Mouse (Mus musculus) kidney, postnatal 10 days (tissue): ENCODE measurements at regions not wholly inside any gene's neighbourhood (a gene's known extent, or its start where the extent isn't known, plus 50 kb on each side); places are given as distances from the start of the nearest gene placed in this dataset.

Source experiments
- DNase-seq: peaks from one replicate; pipeline ENCODE4 v3.0.0; 2021; ENCODE audit warnings: mixed read lengths

DNA sequence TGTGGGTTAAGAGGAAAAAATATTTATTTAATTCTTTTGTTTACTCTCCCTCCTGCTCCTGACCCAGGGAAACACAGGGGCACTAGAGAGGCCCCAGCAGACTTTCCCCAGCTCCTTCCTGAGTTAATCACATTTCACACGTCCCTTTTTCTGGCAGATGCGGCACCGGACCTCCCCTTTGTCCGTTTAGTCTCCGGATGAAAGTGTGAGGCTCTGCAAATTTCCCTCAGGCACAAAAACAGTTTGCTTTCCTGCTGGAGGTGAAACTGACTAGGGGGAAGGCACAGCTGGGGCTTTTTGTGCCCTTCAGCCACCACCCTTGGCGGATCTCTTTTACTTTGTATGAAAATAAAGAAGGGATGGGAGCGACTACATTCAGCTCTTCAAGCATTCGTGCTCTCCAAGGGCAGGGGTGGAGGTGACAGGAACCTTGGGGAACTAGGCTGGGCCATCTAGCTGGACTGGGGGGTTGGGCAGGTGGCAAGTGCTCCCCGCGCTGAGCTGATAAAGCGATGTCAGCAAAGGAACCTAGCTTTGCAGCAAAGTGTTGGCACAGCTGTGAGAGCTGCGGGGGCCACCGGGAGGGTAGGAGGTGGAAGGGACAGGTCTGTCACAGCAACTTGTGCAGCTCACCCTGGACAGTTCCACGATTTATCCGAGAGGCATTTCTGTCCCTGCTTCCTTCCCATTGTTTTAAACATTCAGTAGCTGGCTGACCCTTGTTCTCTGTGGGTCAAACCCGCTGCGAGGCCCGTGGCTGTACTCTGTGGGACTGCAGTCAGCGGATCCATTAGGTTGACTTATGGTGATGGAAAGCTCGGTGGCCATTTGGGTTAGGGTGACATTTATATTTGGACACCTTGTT, 329.6 kb downstream of the Ttll7 start:
- peak; percentile 35 for DNase-seq

DNA sequence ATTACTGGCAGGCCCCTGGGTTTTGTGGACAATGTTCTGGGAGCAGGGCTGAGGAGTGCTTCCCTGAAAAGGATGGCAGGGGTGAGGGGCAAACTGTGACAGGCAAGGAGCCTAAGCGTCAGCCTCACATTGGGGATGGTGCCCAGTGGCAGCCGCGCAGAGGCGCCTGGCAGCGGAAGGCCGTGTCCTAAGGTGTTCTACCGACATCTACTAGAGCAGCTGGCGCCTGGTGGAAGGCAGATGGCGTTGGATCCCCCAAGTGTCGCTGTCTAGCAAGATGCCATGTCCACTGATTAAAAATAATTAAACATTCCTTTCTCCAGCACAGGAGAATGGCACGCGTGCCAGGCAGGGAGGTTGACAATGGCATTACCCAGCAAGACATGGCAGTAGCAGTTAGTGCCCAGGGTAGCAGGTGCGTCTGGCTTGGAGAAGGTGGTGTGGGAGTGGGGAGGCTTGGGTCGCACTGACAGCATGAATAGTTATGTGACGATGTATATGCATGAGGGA, 330.3 kb downstream of the Ttll7 start:
- no peak for DNase-seq

DNA sequence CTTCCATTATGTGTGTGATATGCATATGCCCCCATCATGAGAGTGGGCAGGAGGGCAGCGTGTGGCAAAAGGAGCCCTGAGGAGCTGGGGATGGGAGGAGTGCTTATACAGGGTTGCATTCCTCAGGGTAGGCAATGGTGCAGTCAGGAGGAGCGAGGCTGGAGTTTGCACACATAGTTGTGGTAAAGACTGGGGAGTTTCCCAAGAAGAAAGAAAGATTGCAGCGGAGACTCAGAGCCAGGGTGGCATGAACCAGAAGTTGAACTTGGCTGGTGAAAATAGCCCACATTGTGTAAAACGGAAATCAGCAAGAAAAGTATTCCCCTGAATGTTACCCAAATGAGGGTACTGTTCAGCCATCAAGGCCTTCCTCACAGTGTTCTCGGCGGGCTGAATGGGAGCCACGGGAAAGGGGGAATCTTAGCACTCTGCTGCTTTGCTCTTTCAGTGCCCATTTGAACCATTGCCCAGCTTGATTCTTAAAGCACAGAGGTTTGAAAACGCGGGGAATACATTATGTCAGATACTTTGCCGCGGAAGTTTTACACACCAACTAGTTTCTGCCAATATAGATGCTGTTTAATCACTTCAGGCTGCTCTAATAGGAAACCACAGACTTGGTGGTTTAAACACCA, 331.6 kb downstream of the Ttll7 start:
- DNase-seq: no peak

DNA sequence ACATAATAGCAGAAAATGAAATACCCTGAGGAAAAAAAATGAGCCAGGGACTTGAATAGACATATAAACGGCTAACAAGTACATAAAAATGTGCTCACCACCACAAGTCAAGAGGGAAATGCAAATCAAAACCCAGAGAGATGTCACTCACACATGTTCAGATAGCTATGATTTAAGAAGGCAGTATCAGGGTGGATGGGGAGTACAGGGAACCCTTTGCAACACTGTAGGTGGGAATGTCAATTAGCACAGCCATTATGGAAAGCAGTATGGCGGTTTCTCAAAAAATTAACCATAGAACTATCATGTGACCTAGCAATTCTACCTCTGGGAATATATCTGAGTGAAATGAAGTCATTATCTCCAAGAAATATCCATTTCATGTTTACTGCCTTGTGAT, 337.6 kb downstream of the Ttll7 start:
- DNase-seq: no peak

DNA sequence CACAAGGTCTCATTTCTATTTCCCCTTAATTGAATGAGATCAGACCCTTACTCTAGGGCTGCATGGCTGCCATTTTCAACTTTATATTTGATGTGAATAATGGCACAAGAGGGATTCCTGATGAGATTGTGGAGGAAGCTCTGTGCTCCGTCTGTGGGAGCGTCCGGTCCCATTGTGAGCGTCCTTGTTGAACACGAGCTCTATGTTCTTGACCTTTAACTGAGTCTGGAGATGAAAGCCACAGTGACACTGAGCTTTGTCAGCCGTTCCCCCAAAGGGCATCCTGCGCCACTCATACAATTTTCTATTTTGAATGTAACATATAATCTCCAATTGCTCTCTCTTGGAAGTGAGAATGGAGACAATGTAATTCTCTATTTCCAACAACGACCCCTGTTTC, 344.5 kb downstream of the Ttll7 start:
- DNase-seq: no peak

DNA sequence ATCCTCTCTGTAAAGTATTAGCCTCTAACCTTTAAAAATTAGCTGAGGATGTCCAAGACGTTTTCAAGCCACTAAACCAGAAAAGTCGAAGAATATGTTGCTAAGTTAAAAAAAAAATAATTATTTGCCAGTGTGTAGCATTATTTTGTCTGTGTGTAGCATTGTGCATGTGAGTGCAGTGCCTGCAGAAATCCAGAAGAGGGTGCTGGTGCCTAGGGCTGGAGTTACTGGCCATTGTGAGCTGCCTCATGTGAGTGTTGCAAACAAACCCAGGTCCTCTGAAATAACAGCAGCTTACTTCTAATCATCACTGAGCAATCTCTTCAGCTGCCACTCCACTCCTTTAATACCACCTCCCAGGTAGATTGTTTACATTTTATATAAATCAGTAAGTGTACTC, 345.0 kb downstream of the Ttll7 start:
- no peak for DNase-seq

DNA sequence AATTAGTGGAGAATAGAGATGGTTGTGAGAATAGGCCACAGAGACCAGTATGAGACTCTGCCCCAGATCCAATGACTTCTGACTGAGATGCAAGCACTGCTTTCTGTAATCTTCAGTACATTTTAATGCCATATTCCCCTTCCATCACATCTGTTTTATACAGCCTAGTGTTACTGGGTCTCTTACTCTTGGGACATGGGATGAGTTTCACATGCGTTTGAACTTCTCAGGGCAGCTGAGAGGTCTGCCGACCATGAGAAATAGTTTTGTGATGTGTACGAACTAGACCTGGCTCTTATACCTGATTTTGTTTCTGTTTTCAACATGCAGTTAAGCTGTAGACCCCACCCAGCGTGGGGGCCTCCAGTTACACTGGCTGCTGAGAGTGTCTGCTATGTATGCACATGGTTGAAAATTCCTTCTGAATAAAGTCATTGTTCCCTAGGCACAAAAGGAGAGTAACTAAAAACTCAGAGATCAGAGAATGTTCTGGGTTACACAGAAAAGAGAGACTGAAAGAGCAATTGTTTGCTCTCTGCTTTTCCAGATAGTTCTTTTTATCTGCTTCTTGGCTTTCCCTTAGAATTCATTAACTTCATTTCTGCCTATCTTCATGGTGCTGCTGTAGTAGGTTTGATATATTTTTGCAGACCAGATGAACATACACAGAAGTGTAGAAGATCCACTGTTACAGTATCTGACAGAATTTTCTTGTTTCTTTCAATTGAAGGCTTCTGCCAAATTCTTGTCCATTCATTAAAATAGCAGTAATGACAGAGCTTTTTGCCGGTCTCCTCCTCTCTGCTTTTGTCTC, 359.2 kb downstream of the Ttll7 start:
- DNase-seq: no peak

DNA sequence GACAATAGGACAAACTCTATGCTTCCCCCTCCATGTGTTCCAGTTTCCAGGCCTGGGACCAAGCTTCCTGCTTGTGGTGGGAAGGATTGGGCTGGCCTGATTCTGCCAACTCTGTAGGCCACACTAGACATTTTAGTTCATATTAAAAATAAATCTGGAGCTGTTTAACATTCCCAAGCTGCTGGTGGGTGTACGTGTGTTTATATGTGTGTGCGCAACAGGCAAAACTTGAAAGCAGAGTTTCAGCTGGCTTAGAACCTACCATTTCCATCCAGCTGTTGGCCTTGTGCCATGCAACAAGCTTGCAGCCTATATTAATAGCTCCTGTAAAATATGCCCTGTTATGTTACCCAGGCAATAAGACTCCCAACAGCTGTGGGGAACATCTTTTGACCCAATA, 376.5 kb downstream of the Ttll7 start:
- DNase-seq: no peak

DNA sequence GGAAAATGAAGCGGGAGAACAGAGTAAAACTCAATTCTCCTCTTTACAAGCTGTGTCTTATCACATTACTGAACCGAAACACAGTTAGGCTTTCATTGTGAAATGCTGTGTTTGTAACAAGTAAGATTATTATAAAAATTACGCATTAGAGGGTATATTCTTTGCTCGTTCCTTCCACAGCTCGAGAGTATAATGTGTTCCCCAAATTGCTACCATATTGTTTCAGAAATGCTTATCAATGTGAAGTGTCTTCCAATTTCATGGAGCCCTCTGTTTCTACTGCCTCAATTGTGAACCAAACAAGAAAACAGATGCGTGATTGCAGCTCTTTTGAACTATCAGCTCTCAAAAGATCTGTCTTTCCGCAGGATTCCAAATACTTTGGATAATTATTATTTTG, 378.4 kb downstream of the Ttll7 start:
- DNase-seq: no peak

DNA sequence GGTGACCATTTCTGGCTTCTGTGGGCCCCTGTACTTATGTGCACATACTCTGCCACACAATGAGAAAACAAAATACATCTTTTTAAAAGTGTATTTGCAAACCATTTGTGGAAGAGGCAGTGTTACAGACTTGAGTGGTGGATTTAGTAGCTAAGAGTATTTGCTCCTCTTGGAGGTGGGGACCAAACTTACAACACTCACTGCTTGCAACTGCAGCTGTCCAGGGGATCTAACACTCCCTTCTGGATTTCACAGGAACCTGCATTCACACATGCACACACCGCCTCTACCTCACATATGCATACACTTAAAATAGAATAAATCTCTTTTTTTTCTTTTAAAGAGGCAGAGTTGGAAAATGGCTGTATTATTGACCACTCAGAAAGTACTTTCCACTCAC, 386.2 kb downstream of the Ttll7 start:
- no peak for DNase-seq

DNA sequence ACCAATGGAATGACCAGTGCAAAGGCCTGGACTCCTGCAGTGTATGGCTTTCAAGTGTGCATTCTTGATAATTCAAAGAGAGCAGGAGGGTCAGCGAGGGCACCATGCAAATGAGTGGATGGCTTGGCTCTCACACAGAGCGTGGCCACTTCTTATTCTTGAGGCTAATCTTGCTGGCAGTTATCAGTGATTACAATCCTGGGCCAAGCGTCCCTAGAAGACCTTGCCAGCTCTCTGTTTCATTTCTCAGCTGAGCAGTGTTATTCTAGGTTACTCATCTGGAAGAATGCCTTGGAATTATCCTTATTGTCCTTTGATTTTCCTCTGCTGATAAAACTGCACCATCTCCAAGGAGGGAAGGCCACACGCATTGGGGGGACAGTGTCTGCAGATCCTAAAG, 388.5 kb downstream of the Ttll7 start:
- no peak for DNase-seq

DNA sequence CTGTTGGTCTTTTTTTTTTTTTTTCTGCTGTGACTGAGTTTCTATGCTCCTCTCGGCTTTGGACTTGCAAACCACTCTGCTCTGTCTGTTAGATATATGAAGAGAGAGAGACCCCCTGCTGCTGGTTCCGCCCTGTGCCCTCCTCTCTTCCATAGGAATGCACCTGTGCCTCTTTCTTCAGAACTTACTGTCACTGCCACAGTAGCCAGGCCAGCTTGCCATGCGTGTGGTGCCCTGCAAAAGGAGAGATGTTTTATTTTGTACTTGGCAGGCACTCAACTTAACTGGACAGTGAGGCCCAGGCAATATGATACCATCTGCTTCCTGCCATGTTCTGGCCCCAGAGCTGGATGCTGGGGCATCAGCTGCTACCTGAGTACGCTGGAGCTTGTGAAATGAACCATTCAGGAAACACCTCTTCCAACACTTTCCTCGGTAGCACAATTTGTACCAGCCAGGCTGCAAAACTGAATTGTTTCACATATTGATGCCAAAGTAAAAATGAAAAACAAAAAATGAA, 392.8 kb downstream of the Ttll7 start:
- no peak for DNase-seq

DNA sequence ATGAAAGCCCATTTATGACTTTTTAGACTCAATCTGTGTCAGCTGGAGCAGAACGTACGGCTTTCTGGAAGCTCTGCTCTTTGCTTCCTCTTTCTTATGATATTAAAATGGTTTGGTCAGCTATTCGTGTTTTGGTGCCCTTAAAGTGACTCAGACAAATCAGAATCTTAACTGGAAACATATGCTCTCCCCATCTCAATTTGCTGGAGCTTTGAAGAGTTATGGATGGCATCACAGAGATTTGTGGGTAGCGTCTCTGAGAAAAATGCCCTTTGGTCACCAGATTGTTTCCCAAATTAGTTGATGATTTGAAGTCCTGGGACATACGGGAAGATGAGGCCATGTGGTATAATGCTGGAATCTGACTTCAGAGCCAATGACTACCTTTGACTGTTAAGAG, 394.0 kb downstream of the Ttll7 start:
- DNase-seq: no peak

DNA sequence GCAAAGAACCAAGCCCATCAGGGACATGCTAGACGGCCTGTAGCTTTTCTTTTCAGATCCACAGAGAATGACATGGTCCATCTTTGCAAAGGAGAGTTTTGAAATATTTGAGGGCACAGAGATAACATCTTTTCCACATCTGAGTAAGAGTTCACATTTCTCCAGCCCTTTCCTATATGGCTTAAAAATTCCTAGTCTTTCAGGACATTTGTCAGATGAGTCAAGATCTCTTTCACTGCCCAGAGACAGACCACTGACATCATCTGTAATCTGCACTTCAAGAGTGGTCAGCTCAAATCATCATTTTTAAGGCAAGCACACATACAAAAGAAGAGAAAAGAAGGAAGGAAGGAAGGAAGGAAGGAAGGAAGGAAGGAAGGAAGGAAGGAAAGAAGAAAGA, 397.3 kb downstream of the Ttll7 start:
- no peak for DNase-seq

DNA sequence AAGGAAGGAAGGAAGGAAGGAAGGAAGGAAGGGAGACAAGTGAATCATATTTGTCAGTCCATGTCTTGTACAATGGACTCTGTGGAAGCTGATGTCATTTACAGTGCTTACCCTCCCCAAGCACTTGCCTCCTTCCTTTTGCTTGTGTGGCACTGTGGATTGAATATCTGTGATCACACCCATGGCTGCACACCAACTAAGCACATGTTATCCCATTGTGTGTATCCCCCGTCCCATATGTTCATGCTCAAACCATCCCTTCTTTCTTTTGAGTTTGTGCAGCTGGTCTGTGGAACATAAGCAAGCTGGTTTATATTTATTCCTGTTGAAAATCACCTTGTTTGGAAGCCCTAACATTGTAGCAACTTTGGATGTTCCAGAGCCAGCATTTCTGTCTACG, 397.7 kb downstream of the Ttll7 start:
- no peak for DNase-seq

DNA sequence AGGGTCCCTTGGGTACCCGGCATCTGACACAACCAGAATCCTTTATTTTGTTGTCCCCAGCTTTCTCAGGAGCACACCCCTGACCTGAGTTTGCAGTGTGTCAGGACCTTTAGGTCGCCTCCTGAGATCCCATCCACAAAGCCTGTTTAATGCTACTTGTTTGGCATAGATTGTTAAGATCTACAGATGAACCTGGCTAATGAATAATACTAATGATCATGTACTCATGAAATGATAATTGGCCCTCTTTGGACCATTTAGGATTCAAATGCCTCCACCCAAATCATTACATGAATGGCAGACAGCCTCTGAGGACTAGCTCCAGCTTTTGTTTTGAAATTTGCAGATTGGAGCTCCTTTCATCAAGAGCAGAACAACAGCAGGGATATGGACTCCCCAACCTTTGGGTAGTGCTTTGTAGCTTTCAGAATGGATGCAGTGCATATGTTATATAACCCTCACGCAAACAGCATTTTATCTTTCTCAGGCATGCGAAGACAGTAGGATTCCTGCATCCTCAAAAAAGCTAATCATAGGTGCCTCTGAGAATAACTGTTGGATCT, 400.1 kb downstream of the Ttll7 start:
- DNase-seq: no peak

DNA sequence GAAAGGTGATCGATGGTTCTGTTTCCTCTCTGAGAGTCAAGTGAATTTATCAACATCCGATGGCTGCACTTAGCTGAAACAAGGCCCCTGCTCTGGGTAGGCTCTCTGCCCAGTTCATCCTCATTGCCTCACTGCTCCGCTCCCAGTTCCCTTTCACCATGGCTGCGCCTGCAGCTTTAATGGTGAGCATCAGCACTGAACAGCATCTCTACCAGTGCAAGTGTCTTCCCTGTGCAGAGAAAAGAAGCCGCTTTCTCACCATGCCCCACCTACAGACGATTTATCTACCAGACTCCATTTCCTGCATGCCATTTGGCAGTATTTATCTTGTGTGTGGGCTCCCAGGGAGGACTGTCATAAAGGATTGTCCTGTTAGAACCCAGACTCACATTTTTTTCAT, 400.6 kb downstream of the Ttll7 start:
- no peak for DNase-seq

DNA sequence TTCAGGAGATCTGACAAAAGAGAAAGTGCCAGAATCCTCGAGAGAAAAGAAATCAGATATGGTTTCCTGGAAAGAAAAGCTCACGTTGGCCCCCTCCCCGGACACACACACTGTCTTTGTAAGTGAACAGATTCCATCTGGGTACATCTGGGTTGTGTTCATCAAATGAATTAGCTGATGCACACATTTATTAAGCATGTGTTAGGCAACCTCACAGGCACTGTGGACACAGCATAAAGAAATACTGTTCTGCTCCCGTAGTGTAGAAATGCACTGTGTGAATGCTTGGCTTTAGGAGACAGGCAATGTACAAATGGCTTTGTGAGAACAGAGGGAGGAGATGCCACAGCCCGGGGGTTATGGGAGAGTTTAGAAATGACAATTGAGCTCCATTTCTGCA, 402.3 kb downstream of the Ttll7 start:
- DNase-seq: no peak

DNA sequence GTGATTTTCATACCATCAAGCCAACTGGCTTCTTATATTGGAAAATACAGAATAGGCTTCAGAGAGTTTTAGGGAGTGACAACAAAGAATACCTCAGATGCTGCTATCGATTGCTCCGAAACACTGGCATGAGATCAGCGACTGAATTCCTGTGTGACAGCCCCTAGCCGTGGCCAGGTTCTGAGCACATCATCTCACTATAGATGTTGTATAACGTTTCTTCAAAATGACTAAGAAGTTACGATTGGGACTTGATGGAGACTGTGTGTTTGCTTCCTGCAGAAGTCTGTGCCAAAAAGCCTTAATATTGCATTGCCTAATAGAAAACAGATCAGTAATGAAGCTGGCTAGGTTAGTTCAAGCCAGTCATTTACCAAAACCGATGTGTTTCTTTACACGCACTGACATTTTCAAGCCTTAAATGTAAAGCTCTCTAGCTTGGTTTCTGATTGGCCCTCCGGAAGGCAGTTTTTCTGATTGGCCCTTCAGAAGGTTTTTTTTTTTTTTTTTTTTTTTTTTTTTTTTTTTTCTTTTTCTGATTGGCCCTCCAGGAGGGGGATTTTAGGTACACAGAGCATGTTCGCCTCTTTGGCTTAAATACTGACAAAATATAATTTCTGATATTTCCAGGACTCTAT, 408.9 kb downstream of the Ttll7 start:
- DNase-seq: no peak

DNA sequence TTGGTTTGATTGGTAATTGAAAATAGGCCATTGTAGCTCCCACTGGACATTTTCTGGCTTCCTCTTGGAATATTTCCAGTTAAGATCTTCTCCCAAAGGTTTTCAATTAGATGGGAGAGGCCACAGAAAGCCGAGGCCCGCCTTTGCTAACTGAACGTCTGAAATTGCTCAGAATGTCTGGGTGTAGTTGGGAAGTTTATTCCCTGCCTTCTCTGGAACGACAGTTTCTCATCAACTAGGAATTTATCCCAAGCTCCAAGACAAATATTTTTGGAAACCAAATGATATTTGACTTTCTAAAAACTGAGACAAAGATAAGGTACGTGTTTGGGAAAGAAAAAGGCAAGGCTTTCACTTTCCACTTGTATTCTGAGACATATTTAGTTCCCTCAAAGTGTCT, 414.4 kb downstream of the Ttll7 start:
- DNase-seq: no peak

DNA sequence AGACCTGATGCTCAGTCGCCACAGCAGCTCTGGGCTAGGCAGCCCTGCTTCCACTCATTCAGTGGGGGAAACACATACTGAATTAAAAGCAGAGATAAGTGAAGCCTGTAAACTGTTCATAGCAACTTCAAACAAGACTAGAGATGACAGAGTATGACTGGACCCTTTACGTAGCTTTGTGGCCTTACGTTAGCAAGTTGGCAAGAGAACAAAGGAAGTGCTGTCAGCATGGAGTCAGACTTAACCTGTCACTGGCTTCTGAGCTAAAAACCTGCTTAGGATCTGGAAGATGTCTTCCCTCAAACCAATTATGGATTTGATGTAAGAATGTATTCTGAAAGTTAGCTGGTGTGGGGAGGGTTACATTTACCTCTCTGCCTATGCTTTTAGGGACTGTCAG, 421.3 kb downstream of the Ttll7 start:
- no peak for DNase-seq

DNA sequence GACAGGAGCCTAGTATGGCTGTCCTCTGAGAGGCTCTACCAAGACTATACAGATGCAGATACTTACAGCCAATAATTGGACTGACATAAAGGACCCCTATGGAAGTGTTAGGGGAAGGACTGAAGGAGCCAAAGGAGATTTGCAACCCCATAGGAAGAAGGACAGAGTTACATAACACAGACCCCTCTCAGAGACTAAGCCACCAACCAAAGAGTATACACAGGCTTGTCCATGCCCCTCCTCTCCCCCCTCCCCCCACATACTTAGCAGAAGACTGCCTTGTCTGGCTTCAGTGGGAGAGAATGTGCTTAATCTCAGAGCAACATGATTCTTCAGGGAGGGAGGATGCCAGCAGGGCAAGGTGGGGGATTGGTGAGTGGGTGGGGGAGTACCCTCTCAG, 426.4 kb downstream of the Ttll7 start:
- no peak for DNase-seq

DNA sequence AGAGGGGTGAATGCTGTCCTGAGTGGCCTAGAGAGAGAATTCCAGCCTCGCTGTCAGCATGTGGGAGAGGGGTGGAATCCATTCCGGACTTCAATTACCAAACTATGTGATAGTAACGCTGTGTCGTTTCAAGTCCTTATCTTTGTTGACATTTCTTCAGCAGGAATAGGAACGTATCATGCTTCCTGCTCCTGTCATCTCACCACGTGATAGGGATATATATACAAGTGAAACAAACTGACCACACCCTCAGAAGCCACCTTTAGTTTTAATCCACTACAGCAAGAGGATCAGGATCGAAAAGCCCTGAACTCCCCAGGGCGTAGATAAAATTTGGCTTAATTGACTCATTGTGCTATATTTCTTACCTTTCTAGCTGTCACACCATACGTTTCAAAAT, 431.6 kb downstream of the Ttll7 start:
- DNase-seq: no peak
